Mouse (Mus musculus): ENCODE measurements around the gene Psmb6. TPM values are rescaled to one million over a fixed set of nuclear protein-coding genes. Genes with fewer than 3 reads are reported as not detected.
A peak's percentile ranks its signal among the peaks of the same experiment; 100 is the strongest.

Psmb6 gene
- polyA plus RNA-seq, 1 experiment from 2014 or later, result 657 TPM

- H3K4me2 ChIP-seq (ENCODE audit: low read length), result no peak overlapping the region
- H3K9ac ChIP-seq (ENCODE audit: low read length), result no peak overlapping the region
- no peak overlapping the region for H3K27ac ChIP-seq (replicated peaks in 1 of 2; ENCODE audit: control insufficient read depth in 1 of 2, insufficient read depth in 1 of 2, low read depth in 2 of 2, low read length in 2 of 2)
- no peaks in the 10 kb centered on the region for H3K9me3 ChIP-seq (ENCODE audit: control insufficient read depth, low read length)
- WGBS, result 57% methylated on average over 3 of the region's 3 CpGs
- H3K4me3 ChIP-seq (ENCODE audit: control insufficient read depth in 1 of 2, insufficient read depth in 1 of 2, low read depth in 1 of 2, low read length in 2 of 2), result no peak overlapping the region
- H3K4me1 ChIP-seq (ENCODE audit: control insufficient read depth in 2 of 2, insufficient read depth in 2 of 2, low read length in 2 of 2), result no peaks in the 10 kb centered on the region
- ATAC-seq (ENCODE audit: insufficient number of reproducible peaks, insufficient read depth, low FRiP score, low read depth), result no peak
- H3K27me3 ChIP-seq (ENCODE audit: control insufficient read depth, insufficient read depth, low read length), result no peaks in the 10 kb centered on the region
- H3K36me3 ChIP-seq (ENCODE audit: control insufficient read depth, insufficient read depth, low read length), result no peaks in the 10 kb centered on the region
Measured at GRCm38 (mm10) chr11:70502018-70502417, 23.1 kb upstream of the Psmb6 start.

GRCm38 (mm10) chr11:70504970-70505369 is 20.2 kb upstream of the Psmb6 start, which contains the start of gene Tm4sf5:
TSS of gene Tm4sf5 (plus strand) at chr11:70505244.
- Histone ChIP-seq H3K36me3 (ENCODE audit: control insufficient read depth, insufficient read depth, low read length) (no peaks in the 10 kb centered on the region), H3K9ac (ENCODE audit: low read length) (no peak within 1 kb of the TSS), H3K4me3 (ENCODE audit: control insufficient read depth in 1 of 2, insufficient read depth in 1 of 2, low read depth in 1 of 2, low read length in 2 of 2) (no peak within 1 kb of the TSS), H3K27ac (replicated peaks in 1 of 2; ENCODE audit: control insufficient read depth in 1 of 2, insufficient read depth in 1 of 2, low read depth in 2 of 2, low read length in 2 of 2) (no peak within 1 kb of the TSS), H3K4me1 (ENCODE audit: control insufficient read depth in 2 of 2, insufficient read depth in 2 of 2, low read length in 2 of 2) (no peaks in the 10 kb centered on the region), H3K27me3 (ENCODE audit: control insufficient read depth, insufficient read depth, low read length) (peaks cover 4% of the 10 kb centered on the region; the same call in 1 of the 2 replicates), H3K4me2 (ENCODE audit: low read length) (no peak within 1 kb of the TSS), H3K9me3 (ENCODE audit: control insufficient read depth, low read length) (no peaks in the 10 kb centered on the region)
- ATAC-seq (ENCODE audit: insufficient number of reproducible peaks, insufficient read depth, low FRiP score, low read depth), result no peak
- WGBS, result 44% methylated on average over 9 of the region's 9 CpGs

GRCm38 (mm10) chr11:70506385-70506784 is 18.8 kb upstream of the Psmb6 start:
- WGBS, result 19% methylated on average over 4 of the region's 4 CpGs

GRCm38 (mm10) chr11:70506962-70507515 is 18.1 kb upstream of the Psmb6 start:
- no peak overlapping the region for H3K4me3 ChIP-seq (ENCODE audit: control insufficient read depth in 1 of 2, insufficient read depth in 1 of 2, low read depth in 1 of 2, low read length in 2 of 2)
- ATAC-seq (ENCODE audit: insufficient number of reproducible peaks, insufficient read depth, low FRiP score, low read depth), result no peak
- H3K27ac ChIP-seq (replicated peaks in 1 of 2; ENCODE audit: control insufficient read depth in 1 of 2, insufficient read depth in 1 of 2, low read depth in 2 of 2, low read length in 2 of 2), result no peak overlapping the region

More at GRCm38 (mm10) chr11:70506385-70506784, 18.8 kb upstream of the Psmb6 start:
- no peaks in the 10 kb centered on the region for H3K9me3 ChIP-seq (ENCODE audit: control insufficient read depth, low read length)
- H3K4me1 ChIP-seq (ENCODE audit: control insufficient read depth in 2 of 2, insufficient read depth in 2 of 2, low read length in 2 of 2), result 0 out of 4 replicates have a peak, but pooled peaks cover 3 to 4% of the 10 kb centered on the region in 2 experiments
- no peaks in the 10 kb centered on the region for H3K36me3 ChIP-seq (ENCODE audit: control insufficient read depth, insufficient read depth, low read length)
- no peak overlapping the region for H3K4me3 ChIP-seq (ENCODE audit: control insufficient read depth in 1 of 2, insufficient read depth in 1 of 2, low read depth in 1 of 2, low read length in 2 of 2)
- no peak for ATAC-seq (ENCODE audit: insufficient number of reproducible peaks, insufficient read depth, low FRiP score, low read depth)
- H3K27me3 ChIP-seq (ENCODE audit: control insufficient read depth, insufficient read depth, low read length), result peaks cover 10% of the 10 kb centered on the region; the same call in 1 of the 2 replicates
- H3K9ac ChIP-seq (ENCODE audit: low read length), result no peak overlapping the region
- H3K4me2 ChIP-seq (ENCODE audit: low read length), result peak overlapping the region; percentile 26; the same call in 1 of the 2 replicates
- no peak overlapping the region for H3K27ac ChIP-seq (replicated peaks in 1 of 2; ENCODE audit: control insufficient read depth in 1 of 2, insufficient read depth in 1 of 2, low read depth in 2 of 2, low read length in 2 of 2)

GRCm38 (mm10) chr11:70509753-70510564 is 15.2 kb upstream of the Psmb6 start:
- WGBS, result 8% methylated on average over 19 of the region's 19 CpGs
- no peak for ATAC-seq (ENCODE audit: insufficient number of reproducible peaks, insufficient read depth, low FRiP score, low read depth)
- H3K9ac ChIP-seq (ENCODE audit: low read length), result no peak overlapping the region; the same call in 1 of the 2 replicates

More at GRCm38 (mm10) chr11:70506962-70507515, 18.1 kb upstream of the Psmb6 start:
- Histone ChIP-seq H3K9me3 (ENCODE audit: control insufficient read depth, low read length) (no peaks in the 10 kb centered on the region), H3K36me3 (ENCODE audit: control insufficient read depth, insufficient read depth, low read length) (no peaks in the 10 kb centered on the region), H3K4me2 (ENCODE audit: low read length) (no peak overlapping the region), H3K9ac (ENCODE audit: low read length) (no peak overlapping the region), H3K27me3 (ENCODE audit: control insufficient read depth, insufficient read depth, low read length) (peaks cover 10% of the 10 kb centered on the region; the same call in 1 of the 2 replicates), H3K4me1 (ENCODE audit: control insufficient read depth in 2 of 2, insufficient read depth in 2 of 2, low read length in 2 of 2) (0 out of 4 replicates have a peak, but pooled peaks cover 3 to 4% of the 10 kb centered on the region in 2 experiments)
- WGBS, result 66% methylated on average over 7 of the region's 7 CpGs

GRCm38 (mm10) chr11:70511242-70511641 is 13.9 kb upstream of the Psmb6 start:
- no peak for ATAC-seq (ENCODE audit: insufficient number of reproducible peaks, insufficient read depth, low FRiP score, low read depth)

More at GRCm38 (mm10) chr11:70509753-70510564, 15.2 kb upstream of the Psmb6 start:
- Histone ChIP-seq H3K9me3 (ENCODE audit: control insufficient read depth, low read length) (no peaks in the 10 kb centered on the region), H3K27me3 (ENCODE audit: control insufficient read depth, insufficient read depth, low read length) (peaks cover 10% of the 10 kb centered on the region; the same call in 1 of the 2 replicates), H3K27ac (replicated peaks in 1 of 2; ENCODE audit: control insufficient read depth in 1 of 2, insufficient read depth in 1 of 2, low read depth in 2 of 2, low read length in 2 of 2) (no peak overlapping the region), H3K4me1 (ENCODE audit: control insufficient read depth in 2 of 2, insufficient read depth in 2 of 2, low read length in 2 of 2) (0 out of 4 replicates have a peak, but pooled peaks cover 3 to 4% of the 10 kb centered on the region in 2 experiments), H3K36me3 (ENCODE audit: control insufficient read depth, insufficient read depth, low read length) (no peaks in the 10 kb centered on the region), H3K4me3 (ENCODE audit: control insufficient read depth in 1 of 2, insufficient read depth in 1 of 2, low read depth in 1 of 2, low read length in 2 of 2) (no peak overlapping the region), H3K4me2 (ENCODE audit: low read length) (no peak overlapping the region)

GRCm38 (mm10) chr11:70511825-70512224 is 13.3 kb upstream of the Psmb6 start:
- H3K4me3 ChIP-seq (ENCODE audit: control insufficient read depth in 1 of 2, insufficient read depth in 1 of 2, low read depth in 1 of 2, low read length in 2 of 2), result no peak overlapping the region
- 0 out of 4 replicates have a peak, but pooled peaks cover 3 to 4% of the 10 kb centered on the region in 2 experiments for H3K4me1 ChIP-seq (ENCODE audit: control insufficient read depth in 2 of 2, insufficient read depth in 2 of 2, low read length in 2 of 2)
- H3K9ac ChIP-seq (ENCODE audit: low read length), result no peak overlapping the region
- H3K9me3 ChIP-seq (ENCODE audit: control insufficient read depth, low read length), result no peaks in the 10 kb centered on the region
- H3K27me3 ChIP-seq (ENCODE audit: control insufficient read depth, insufficient read depth, low read length), result peaks cover 10% of the 10 kb centered on the region; the same call in 1 of the 2 replicates
- WGBS, result 86% methylated on average over 7 of the region's 7 CpGs
- no peaks in the 10 kb centered on the region for H3K36me3 ChIP-seq (ENCODE audit: control insufficient read depth, insufficient read depth, low read length)
- ATAC-seq (ENCODE audit: insufficient number of reproducible peaks, insufficient read depth, low FRiP score, low read depth), result no peak
- no peak overlapping the region for H3K27ac ChIP-seq (replicated peaks in 1 of 2; ENCODE audit: control insufficient read depth in 1 of 2, insufficient read depth in 1 of 2, low read depth in 2 of 2, low read length in 2 of 2)
- H3K4me2 ChIP-seq (ENCODE audit: low read length), result no peak overlapping the region

More at GRCm38 (mm10) chr11:70511242-70511641, 13.9 kb upstream of the Psmb6 start:
- Histone ChIP-seq H3K27ac (replicated peaks in 1 of 2; ENCODE audit: control insufficient read depth in 1 of 2, insufficient read depth in 1 of 2, low read depth in 2 of 2, low read length in 2 of 2) (no peak overlapping the region), H3K27me3 (ENCODE audit: control insufficient read depth, insufficient read depth, low read length) (peaks cover 10% of the 10 kb centered on the region; the same call in 1 of the 2 replicates), H3K9me3 (ENCODE audit: control insufficient read depth, low read length) (no peaks in the 10 kb centered on the region), H3K4me3 (ENCODE audit: control insufficient read depth in 1 of 2, insufficient read depth in 1 of 2, low read depth in 1 of 2, low read length in 2 of 2) (no peak overlapping the region), H3K9ac (ENCODE audit: low read length) (no peak overlapping the region), H3K4me1 (ENCODE audit: control insufficient read depth in 2 of 2, insufficient read depth in 2 of 2, low read length in 2 of 2) (0 out of 4 replicates have a peak, but pooled peaks cover 3 to 4% of the 10 kb centered on the region in 2 experiments), H3K36me3 (ENCODE audit: control insufficient read depth, insufficient read depth, low read length) (no peaks in the 10 kb centered on the region), H3K4me2 (ENCODE audit: low read length) (no peak overlapping the region)
- WGBS, result 65% methylated on average over 2 of the region's 2 CpGs

Measured in heart, embryonic 14.5 days (tissue).